Mouse (Mus musculus) urinary bladder, postnatal 36 days (tissue): ENCODE measurements around the gene Gm5286.
"Not testable (repeated sequence)": the region's sequence is repeated elsewhere in the genome, so short reads cannot be mapped to it uniquely, and the experiment has no call there.

ENCODE experiments used
- DNase-seq, 2 experiments: peaks; one replicate each; pipeline ENCODE4 v3.0.0; 2022; ENCODE audit warnings: low spot score in 2 of 2, mixed read lengths in 1 of 2

The Gm5286 gene

GRCm38 (mm10) chr3:94196414-94196813 lies at the start of gene Gm5286:
Gene Gm5286, plus strand, starts transcription at chr3:94196714.
- not testable (repeated sequence) for DNase-seq

- not testable (repeated sequence) for DNase-seq
Observed at GRCm38 (mm10) chr3:94167351-94167750, 29.2 kb upstream of the Gm5286 start.

DNA sequence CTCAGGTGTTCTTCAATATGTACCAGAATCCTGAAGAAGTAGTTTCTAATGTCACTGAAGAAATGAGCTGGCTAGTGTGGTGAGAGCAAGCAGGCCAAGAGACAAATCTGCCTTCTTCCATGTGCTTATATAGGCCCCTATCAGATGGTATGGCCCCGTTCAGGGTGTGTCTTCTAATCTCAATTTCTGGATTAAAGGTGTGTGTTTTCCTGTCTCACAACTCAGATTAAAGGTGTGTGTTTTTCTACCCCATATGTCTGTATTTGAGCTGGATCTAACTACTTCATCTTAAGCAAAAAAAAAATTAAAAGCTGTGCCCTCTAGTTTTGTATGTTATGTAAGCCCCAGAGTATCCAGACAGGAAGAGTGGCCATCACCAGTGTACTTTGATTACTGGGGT lies 18.4 kb upstream of the Gm5286 start, which contains the start of gene Gm10696:
Gene Gm10696 (minus strand): TSS at position 101 of the 400 bp plus-strand sequence.
- not testable (repeated sequence) for DNase-seq
